In the genomic region with DNA sequence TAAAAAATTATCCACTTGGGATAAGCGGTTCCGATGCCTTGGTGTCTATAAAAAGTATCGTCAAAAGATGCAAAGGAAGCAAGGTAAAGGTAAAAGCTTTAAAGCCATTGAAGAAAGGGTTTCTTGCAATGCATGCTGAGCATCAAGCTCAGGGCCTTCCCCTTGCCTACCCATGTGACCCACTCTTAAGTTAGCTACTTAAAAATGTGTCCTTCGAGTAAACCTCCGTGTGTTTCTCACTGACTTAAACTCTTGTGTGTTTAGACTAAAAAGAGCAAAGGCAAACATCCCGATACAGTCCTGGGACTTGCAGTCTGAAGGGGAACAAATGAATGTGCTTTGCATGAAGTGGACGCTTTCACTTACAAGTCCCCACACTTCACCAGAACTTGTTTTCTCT, we compare ENCODE assay signal across 16 mouse cellular contexts.
"Had no signal": no experiment of that assay in that cellular context is flagged by ENCODE, and none has a peak within 500 bp of the region (broad histone marks: within the 10 kb centered on the region; RNA-seq: fewer than 3 reads in every experiment).

No protein-coding gene starts in this region.

- H3K36me3 ChIP-seq: midbrain, embryonic 12.5 days; midbrain, embryonic 15.5 days; neural tube, embryonic 12.5 days; stomach, embryonic 15.5 days had no signal

- DNase-seq: liver, embryonic 13.5 days; liver, postnatal 0 days; lung, postnatal 36 days; right cerebral cortex, postnatal 14 days; thymus, adult 2 months; thymus, postnatal 36 days had no signal

- H3K9me3 ChIP-seq: liver, embryonic 13.5 days; liver, embryonic 15.5 days; lung, embryonic 15.5 days; megakaryocyte, embryonic 14.5 days; midbrain, embryonic 12.5 days; midbrain, embryonic 15.5 days; neural tube, embryonic 12.5 days; stomach, embryonic 15.5 days had no signal

- H3K4me2 ChIP-seq: liver, embryonic 11.5 days; liver, embryonic 13.5 days; liver, embryonic 15.5 days; lung, embryonic 15.5 days; midbrain, embryonic 12.5 days; midbrain, embryonic 15.5 days; neural tube, embryonic 12.5 days; stomach, embryonic 15.5 days had no signal

- H3K27me3 ChIP-seq: liver, embryonic 13.5 days; liver, embryonic 15.5 days; lung, embryonic 15.5 days; megakaryocyte, embryonic 14.5 days; midbrain, embryonic 12.5 days; midbrain, embryonic 15.5 days; neural tube, embryonic 12.5 days; stomach, embryonic 15.5 days had no signal

- H3K27ac ChIP-seq: liver, embryonic 13.5 days; liver, embryonic 15.5 days; lung, embryonic 15.5 days; macrophage; midbrain, embryonic 12.5 days; midbrain, embryonic 15.5 days; neural tube, embryonic 12.5 days; stomach, embryonic 15.5 days; stomach, postnatal 0 days had no signal

- H3K9ac ChIP-seq: liver, embryonic 13.5 days; liver, embryonic 15.5 days; liver, postnatal 0 days; lung, embryonic 15.5 days; midbrain, embryonic 12.5 days; midbrain, embryonic 15.5 days; neural tube, embryonic 12.5 days; stomach, embryonic 15.5 days had no signal

- ATAC-seq: liver, postnatal 0 days; midbrain, embryonic 15.5 days had no signal

- H3K4me3 ChIP-seq: liver, embryonic 13.5 days; liver, embryonic 15.5 days; lung, embryonic 15.5 days; megakaryocyte, embryonic 14.5 days; midbrain, embryonic 12.5 days; midbrain, embryonic 15.5 days; neural tube, embryonic 12.5 days; stomach, embryonic 15.5 days had no signal

- H3K4me1 ChIP-seq: liver, embryonic 15.5 days had no signal
